Mouse (Mus musculus) right cerebral cortex, adult 18-20 months (tissue): Measurements from ENCODE around the gene Rnf149.
A peak's percentile ranks its signal among the peaks of the same experiment; 100 is the strongest.

Experiments
- DNase-seq: peaks from one replicate; pipeline ENCODE4 v3.0.0; 2022; ENCODE audit warnings: mixed read lengths

Gene Rnf149

GRCm38 (mm10) chr1:39527432-39527831, 49.8 kb downstream of the Rnf149 start:
- DNase-seq: peak; percentile 60

GRCm38 (mm10) chr1:39526371-39527167, 50.6 kb downstream of the Rnf149 start:
- no peak for DNase-seq

- no peak for DNase-seq
Measured at GRCm38 (mm10) chr1:39525763-39526162, 51.4 kb downstream of the Rnf149 start.

- no peak for DNase-seq
Measured at GRCm38 (mm10) chr1:39522519-39522918, 54.7 kb downstream of the Rnf149 start.

- no peak for DNase-seq
Measured at GRCm38 (mm10) chr1:39521326-39521725, 55.9 kb downstream of the Rnf149 start.

DNA sequence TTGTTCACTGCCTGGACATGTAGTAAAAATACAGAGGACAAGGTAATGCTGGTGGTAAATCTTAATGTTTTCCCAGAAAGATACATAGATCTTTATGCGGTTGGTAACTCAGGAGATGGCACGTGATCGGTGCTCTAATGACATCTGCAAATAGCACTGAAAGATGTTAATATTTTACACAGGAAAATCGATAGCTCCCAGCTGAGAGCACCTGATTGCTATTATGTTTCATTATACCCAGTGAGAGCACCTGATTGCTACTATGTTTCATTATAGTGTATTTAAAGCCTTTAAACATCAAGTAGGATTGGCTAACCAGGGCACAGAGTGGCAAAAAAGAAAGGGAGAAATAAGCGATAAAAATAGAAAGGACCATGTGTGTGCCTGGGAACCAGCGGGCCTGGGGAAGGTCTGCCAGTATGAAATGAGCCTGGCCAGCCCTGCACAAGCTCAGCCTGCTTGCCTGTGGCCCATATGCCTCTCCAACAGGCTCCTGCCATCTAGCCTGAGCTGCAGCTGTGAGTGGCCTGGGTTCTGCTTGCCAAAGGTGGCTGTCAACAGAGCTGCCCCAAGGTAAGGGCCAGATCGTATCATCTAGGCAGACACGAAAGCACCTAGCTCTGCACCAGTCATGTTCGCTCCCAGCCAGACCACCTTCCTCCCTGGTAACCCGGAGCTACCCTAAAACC, 61.8 kb downstream of the Rnf149 start:
- DNase-seq: no peak

- no peak for DNase-seq
Measured at GRCm38 (mm10) chr1:39512183-39512582, 65.0 kb downstream of the Rnf149 start.

GRCm38 (mm10) chr1:39511775-39512174, 65.4 kb downstream of the Rnf149 start:
- no peak for DNase-seq

- DNase-seq: no peak
Measured at GRCm38 (mm10) chr1:39505600-39505999, 71.6 kb downstream of the Rnf149 start.

GRCm38 (mm10) chr1:39504261-39504660, 72.9 kb downstream of the Rnf149 start:
- DNase-seq: peak; percentile 46

- DNase-seq: no peak
Measured at GRCm38 (mm10) chr1:39502817-39503633, 74.2 kb downstream of the Rnf149 start.
